Mouse (Mus musculus) liver, embryonic 15.5 days (tissue): ENCODE data around the gene Sema3d. TPM values are rescaled to one million over a fixed set of nuclear protein-coding genes. Genes with fewer than 3 reads are reported as not detected.

Experiments
- ATAC-seq: fragments of 200-750 bp; cut with Nextera tagmentation; 2 replicates; pipeline ENCODE4 v1.8.0; 2017; ENCODE audit warnings: moderate number of reproducible peaks, mild to moderate bottlenecking, moderate library complexity; ENCODE audit not compliant: insufficient read depth
- H3K27ac ChIP-seq: fragments of 300-500 bp; sonication (generic); replicated peaks from 2 replicates; pipeline ENCODE4 v1.5.1; 2015; ENCODE audit warnings: mild to moderate bottlenecking, inconsistent platforms
- H3K27me3 ChIP-seq: fragments of 300-500 bp; sonication (generic); 2 replicates; pipeline ENCODE4 v1.6.1; 2015; ENCODE audit warnings: mild to moderate bottlenecking, inconsistent platforms
- H3K36me3 ChIP-seq: fragments of 300-500 bp; sonication (generic); replicated peaks from 2 replicates; pipeline ENCODE4 v1.6.1; 2015; ENCODE audit warnings: moderate library complexity, mild to moderate bottlenecking, inconsistent platforms
- H3K4me1 ChIP-seq: fragments of 300-500 bp; sonication (generic); replicated peaks from 2 replicates; pipeline ENCODE4 v1.6.1; 2015; ENCODE audit warnings: inconsistent platforms
- H3K4me2 ChIP-seq: fragments of 300-500 bp; sonication (generic); 2 replicates; pipeline ENCODE4 v1.6.1; 2015; ENCODE audit warnings: moderate library complexity, mild to moderate bottlenecking, inconsistent platforms
- H3K4me3 ChIP-seq: fragments of 300-500 bp; sonication (generic); replicated peaks from 2 replicates; pipeline ENCODE4 v1.5.1; 2015; ENCODE audit warnings: mild to moderate bottlenecking, inconsistent platforms
- H3K9ac ChIP-seq: fragments of 300-500 bp; sonication (generic); 2 replicates; pipeline ENCODE4 v1.6.1; 2015; ENCODE audit warnings: moderate library complexity, mild to moderate bottlenecking, inconsistent platforms
- H3K9me3 ChIP-seq: fragments of 300-500 bp; sonication (generic); replicated peaks from 2 replicates; pipeline ENCODE4 v1.6.1; 2016; ENCODE audit warnings: inconsistent platforms
- WGBS: fragments of 180-500 bp; shearing (Covaris S2); methylation state at CpG from one replicate; pipeline ENCODE4 v1.1.7; 2015; ENCODE audit warnings: mixed read lengths; ENCODE audit not compliant: insufficient replicate concordance; 5-methylcytosine and 5-hydroxymethylcytosine counted together
- polyA plus RNA-seq: library from polyadenylated mRNA; unstranded; fragments of >200 nt; fragmentation: Nextera tagmentation; extraction: Ambion mirVana; gene quantifications from 2 replicates; pipeline ENCODE4 v1.2.1, GENCODE M21; 2015

The Sema3d gene
- 1.1 and 1.6 TPM in 2 replicates for polyA plus RNA-seq

DNA sequence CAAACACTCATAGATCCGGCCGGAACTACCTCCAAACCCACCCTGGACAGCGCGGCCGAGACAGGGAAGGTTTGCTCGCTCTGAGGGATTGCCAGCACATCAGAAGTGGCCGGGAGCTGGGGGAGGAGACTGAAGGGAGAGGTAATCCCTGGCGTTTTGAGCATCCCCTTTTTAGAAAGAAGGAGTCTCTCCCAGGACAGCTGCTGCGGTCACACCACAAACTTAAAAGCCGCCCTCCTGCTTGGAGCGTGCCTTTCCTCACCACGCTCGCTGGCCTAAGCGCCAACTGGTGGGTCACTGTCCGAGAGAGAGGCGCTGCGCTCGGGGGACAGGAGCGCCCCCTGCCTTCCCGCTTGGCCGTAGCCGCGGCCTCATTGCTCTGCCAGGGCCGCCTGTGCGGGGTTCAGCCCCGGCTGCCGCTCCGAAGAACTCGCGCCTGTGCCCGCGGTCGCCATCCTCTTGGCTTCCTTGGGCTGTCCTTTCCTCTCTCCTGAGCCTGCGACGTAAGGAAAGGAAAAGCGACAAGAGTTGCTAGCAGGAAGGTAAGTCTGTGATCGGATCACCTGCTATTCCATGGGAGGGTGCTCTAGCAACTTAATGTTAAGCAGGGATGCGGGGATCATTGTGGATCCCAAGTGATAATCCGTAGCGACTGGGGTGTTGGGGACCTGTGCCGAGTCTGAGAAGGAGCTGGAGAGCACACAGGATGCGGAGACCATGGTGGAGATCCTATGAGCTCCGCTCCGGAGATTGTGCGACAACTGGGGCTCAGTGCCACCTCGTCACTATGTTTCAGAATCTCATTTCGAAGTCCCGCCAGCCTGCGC lies at the start of gene Sema3d:
TSS of gene Sema3d (plus strand) at position 253 of the 827 bp plus-strand sequence.
- Histone ChIP-seq H3K27me3 (peaks cover 26% of the 10 kb centered on the region), H3K4me2 (peak within 1 kb of the TSS; percentile 55), H3K9ac (no peak within 1 kb of the TSS), H3K4me3 (peak within 1 kb of the TSS; percentile 33), H3K36me3 (no peaks in the 10 kb centered on the region), H3K9me3 (no peaks in the 10 kb centered on the region), H3K27ac (no peak within 1 kb of the TSS), H3K4me1 (no peaks in the 10 kb centered on the region)
- 0 out of 2 replicates have a peak, but pooled peaks have one; percentile 47 for ATAC-seq
- WGBS, result 1% methylated on average over 49 of the region's 49 CpGs

DNA sequence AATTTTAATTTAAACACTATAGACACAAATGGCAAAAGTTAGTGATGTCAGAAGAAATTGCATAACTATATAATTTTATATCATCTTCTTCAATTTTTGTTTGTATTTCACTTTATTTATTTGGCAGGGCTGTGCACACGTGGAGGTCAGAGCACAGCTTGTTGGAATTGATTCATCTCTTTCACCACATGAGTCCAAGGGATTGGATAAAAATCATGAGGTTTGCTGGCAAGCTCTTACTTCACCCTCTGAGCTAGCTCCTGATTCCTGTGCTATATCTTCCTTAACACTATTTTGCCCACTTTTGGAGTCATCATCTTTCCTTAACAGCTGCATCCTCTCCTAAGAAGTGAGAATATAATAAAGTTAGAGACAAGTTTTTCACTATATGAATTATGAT lies 5.9 kb upstream of the Sema3d start:
- no peaks in the 10 kb centered on the region for H3K4me1 ChIP-seq
- H3K36me3 ChIP-seq, result no peaks in the 10 kb centered on the region
- H3K27ac ChIP-seq, result no peak overlapping the region
- H3K27me3 ChIP-seq, result no peaks in the 10 kb centered on the region
- no peak for ATAC-seq
- H3K9ac ChIP-seq, result no peak overlapping the region
- 27% methylated on average over 1 of the region's 1 CpGs for WGBS
- H3K4me2 ChIP-seq, result no peak overlapping the region
- H3K9me3 ChIP-seq, result no peaks in the 10 kb centered on the region
- H3K4me3 ChIP-seq, result no peak overlapping the region

DNA sequence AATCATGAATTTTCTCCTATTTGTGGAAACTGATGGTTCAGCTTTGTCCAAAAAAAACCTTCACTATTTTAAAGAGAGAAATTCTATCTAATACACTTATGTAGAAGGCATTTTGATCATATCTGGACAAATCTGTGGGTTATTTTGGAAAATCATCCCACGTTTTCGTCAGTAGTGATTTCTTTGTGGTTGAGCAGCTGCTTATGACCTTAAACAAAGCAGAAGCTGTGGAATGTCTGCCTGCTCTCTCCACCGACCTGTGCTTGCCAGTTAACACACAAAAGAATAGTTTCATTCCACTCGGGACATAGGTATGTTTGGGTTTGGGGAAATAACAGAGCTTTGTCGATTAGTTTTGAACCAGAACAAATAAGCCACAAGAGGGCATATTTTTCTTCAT lies 4.3 kb upstream of the Sema3d start:
- no peak overlapping the region for H3K4me2 ChIP-seq
- ATAC-seq, result no peak
- no peak overlapping the region for H3K9ac ChIP-seq
- H3K27me3 ChIP-seq, result peaks cover 13% of the 10 kb centered on the region
- H3K9me3 ChIP-seq, result no peaks in the 10 kb centered on the region
- H3K4me1 ChIP-seq, result no peaks in the 10 kb centered on the region
- no peak overlapping the region for H3K27ac ChIP-seq
- H3K36me3 ChIP-seq, result no peaks in the 10 kb centered on the region
- no peak overlapping the region for H3K4me3 ChIP-seq
- 27% methylated on average over 5 of the region's 5 CpGs for WGBS

DNA sequence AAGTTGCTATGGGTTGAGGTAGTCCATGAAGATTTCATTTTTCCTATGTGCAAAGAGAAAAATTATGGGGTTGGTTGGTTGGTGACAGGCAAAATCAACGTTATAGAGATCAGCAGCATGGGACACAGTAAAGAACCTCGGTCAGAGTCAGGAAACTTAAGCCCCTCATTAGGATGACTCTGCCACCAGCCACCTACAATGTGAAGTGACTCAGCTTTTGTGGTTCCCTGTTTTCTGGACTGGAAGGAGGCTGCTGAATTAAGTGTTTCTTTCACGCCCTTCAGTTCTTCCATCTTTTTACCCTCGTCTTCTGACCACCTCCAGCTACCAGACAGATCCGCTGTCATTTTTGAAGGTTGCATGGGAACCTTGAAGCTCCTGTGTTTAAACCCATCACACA lies 1.2 kb upstream of the Sema3d start:
- Histone ChIP-seq H3K9me3 (no peaks in the 10 kb centered on the region), H3K4me2 (no peak overlapping the region), H3K4me3 (no peak overlapping the region), H3K4me1 (no peaks in the 10 kb centered on the region), H3K9ac (no peak overlapping the region), H3K27me3 (peaks cover 26% of the 10 kb centered on the region), H3K36me3 (no peaks in the 10 kb centered on the region), H3K27ac (no peak overlapping the region)
- WGBS, result 30% methylated on average over 5 of the region's 5 CpGs
- ATAC-seq, result no peak

DNA sequence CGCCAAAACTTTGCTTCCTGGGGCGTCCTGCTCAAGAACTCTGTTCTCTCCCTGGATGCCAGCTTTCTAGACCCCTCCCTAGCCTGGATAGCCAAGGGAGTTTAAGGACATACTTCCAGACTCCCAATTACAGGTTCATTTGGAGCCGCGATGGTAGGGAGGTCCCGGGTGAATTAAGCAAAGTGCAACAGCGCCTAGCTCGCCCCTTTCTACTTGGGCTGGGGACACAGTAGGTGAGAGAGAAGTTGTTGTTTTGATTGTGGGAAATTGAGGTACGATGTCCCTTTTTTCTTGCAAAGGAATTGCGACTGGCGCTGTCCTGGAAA lies 738 bp downstream of the Sema3d start:
- peak overlapping the region; percentile 33 for H3K4me3 ChIP-seq
- no peaks in the 10 kb centered on the region for H3K36me3 ChIP-seq
- H3K27me3 ChIP-seq, result peaks cover 26% of the 10 kb centered on the region
- 2% methylated on average over 10 of the region's 10 CpGs for WGBS
- no peak for ATAC-seq
- H3K27ac ChIP-seq, result no peak overlapping the region
- H3K4me2 ChIP-seq, result peak overlapping the region; percentile 55
- H3K4me1 ChIP-seq, result no peaks in the 10 kb centered on the region
- H3K9ac ChIP-seq, result no peak overlapping the region
- no peaks in the 10 kb centered on the region for H3K9me3 ChIP-seq

DNA sequence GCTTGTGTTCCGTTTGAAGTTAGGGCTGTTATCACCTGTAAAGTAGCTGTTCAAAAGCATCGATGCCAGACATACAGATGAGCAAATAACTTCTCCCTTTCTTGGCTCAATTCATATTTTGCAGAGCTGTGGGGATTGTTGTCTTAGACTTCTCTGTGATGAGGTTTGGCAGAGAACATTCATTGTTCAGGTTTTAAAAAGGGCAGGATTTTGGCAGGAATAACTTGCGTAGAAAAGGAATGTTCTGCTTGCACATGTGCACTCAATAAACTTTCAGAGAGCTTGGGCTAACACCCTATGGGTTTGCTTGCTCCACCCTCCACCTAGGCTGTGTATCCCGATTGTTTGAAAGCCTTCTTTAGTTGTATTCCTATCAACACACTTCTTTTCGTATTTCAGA lies 9.5 kb downstream of the Sema3d start:
- H3K4me3 ChIP-seq, result no peak overlapping the region
- no peak overlapping the region for H3K9ac ChIP-seq
- no peak overlapping the region for H3K4me2 ChIP-seq
- no peak for ATAC-seq
- WGBS, result 64% methylated on average over 5 of the region's 5 CpGs
- no peaks in the 10 kb centered on the region for H3K27me3 ChIP-seq
- H3K36me3 ChIP-seq, result no peaks in the 10 kb centered on the region
- no peaks in the 10 kb centered on the region for H3K9me3 ChIP-seq
- no peaks in the 10 kb centered on the region for H3K4me1 ChIP-seq
- H3K27ac ChIP-seq, result no peak overlapping the region

DNA sequence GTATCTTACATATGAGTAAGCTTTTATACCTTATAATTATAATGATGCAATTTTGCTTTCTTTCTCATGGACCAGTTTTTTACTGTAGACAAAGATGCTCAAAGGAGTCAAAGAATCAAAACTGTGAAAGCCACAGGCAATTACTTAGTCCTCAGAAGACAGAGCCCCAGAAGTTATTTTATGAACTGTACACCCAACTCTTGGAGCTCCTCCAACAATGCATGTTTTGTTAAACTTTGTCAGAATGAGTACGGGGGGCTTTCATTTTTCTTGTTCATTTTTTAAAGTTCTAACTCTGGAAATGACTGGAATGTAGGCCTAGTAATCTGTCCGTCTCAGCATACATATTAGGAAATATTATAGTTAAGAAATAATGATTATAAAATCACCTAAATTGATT lies 16.1 kb downstream of the Sema3d start:
- Histone ChIP-seq H3K9me3 (no peaks in the 10 kb centered on the region), H3K9ac (no peak overlapping the region), H3K27ac (no peak overlapping the region), H3K27me3 (no peaks in the 10 kb centered on the region), H3K4me3 (no peak overlapping the region), H3K4me1 (no peaks in the 10 kb centered on the region), H3K4me2 (no peak overlapping the region), H3K36me3 (no peaks in the 10 kb centered on the region)
- no peak for ATAC-seq
- WGBS, result 53% methylated on average over 2 of the region's 2 CpGs

DNA sequence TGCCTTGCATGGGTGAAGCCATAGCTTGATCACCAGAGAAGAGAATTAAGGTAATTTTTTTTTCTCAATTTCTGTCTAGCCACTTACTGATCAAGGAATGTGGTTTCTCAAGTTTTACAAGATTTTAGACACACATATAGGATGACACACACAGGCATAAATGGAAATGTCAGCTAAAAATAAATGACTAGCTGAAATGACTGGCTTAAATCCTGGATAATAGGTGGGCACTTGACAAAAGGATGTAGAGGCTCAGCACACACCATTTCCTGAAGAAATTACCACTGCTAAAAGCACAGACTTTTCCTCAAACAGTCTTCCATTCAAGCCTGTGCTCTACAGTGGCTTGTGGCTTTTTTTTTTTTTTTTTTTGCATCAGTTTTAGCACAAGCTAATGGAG lies 21.0 kb downstream of the Sema3d start:
- Histone ChIP-seq H3K4me1 (no peaks in the 10 kb centered on the region), H3K9me3 (no peaks in the 10 kb centered on the region), H3K4me3 (no peak overlapping the region), H3K36me3 (no peaks in the 10 kb centered on the region), H3K4me2 (no peak overlapping the region), H3K9ac (no peak overlapping the region), H3K27me3 (no peaks in the 10 kb centered on the region), H3K27ac (no peak overlapping the region)
- ATAC-seq, result no peak

DNA sequence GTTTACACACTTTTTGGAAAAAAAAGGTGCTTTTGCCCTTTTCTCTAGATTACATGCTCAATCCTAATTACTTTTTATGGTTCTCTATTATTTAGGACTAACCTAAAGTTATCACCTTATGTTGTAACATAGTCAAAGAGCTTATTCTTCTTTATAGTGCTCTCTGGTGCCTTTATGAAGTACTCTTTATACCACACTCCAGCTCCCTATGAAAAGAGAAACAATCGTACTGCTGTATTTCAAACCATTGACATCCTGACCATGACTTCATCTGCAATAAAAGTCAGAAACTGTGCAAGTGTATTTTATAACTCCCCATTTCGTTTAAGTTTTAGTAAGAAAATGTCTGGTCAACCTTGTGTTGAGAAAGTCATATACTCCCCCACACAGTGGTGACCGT lies 29.4 kb downstream of the Sema3d start:
- no peak overlapping the region for H3K4me2 ChIP-seq
- H3K9ac ChIP-seq, result no peak overlapping the region
- no peaks in the 10 kb centered on the region for H3K27me3 ChIP-seq
- no peak overlapping the region for H3K27ac ChIP-seq
- 50% methylated on average over 3 of the region's 3 CpGs for whole genome bisulfite sequencing
- no peak overlapping the region for H3K4me3 ChIP-seq
- no peak for ATAC-seq
- no peaks in the 10 kb centered on the region for H3K9me3 ChIP-seq
- no peaks in the 10 kb centered on the region for H3K4me1 ChIP-seq
- H3K36me3 ChIP-seq, result no peaks in the 10 kb centered on the region

DNA sequence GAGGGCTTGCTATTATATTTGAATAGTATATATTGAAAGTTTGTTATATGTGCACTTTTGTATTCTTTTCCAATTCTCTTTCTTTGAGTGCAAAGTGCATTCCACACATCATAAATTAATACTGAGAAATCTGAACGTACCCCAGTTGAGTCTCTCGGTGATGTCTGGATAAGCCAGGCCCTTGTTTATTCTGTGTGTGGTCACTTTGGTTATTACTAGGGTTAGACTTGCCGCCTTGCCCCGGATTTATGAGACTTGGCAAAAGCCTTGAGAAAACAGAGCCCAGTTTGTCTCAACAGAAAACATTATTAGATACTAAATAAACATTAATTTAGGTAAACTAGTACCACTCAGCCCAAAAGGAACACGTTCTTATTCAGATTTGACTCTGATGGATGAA lies 40.1 kb downstream of the Sema3d start:
- Histone ChIP-seq H3K27ac (no peak overlapping the region), H3K4me1 (no peaks in the 10 kb centered on the region), H3K9ac (no peak overlapping the region), H3K4me3 (no peak overlapping the region), H3K4me2 (no peak overlapping the region), H3K36me3 (no peaks in the 10 kb centered on the region), H3K9me3 (no peaks in the 10 kb centered on the region), H3K27me3 (no peaks in the 10 kb centered on the region)
- no peak for ATAC-seq
- 68% methylated on average over 5 of the region's 5 CpGs for WGBS

DNA sequence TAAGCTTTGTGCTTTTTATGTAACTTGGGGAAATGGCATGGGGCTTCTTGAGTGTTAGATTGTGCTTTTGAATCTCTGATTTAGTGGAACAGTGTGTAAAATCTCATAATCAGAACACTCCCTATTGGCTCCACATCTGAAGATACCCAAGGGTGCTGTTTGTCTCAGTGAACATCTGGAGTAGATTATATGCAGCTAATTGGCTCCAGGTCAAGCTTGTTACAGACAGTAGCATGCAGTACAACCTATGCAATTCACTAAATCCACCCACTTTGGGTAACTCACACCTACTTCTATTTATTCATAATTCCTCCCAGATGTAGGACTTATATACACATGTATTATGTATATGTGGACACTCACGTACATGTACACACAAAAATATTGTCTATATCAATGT lies 58.6 kb downstream of the Sema3d start:
- no peak overlapping the region for H3K27ac ChIP-seq
- WGBS, result 41% methylated on average over 1 of the region's 1 CpGs
- no peaks in the 10 kb centered on the region for H3K4me1 ChIP-seq
- H3K9me3 ChIP-seq, result no peaks in the 10 kb centered on the region
- H3K36me3 ChIP-seq, result no peaks in the 10 kb centered on the region
- no peak overlapping the region for H3K4me3 ChIP-seq
- no peak for ATAC-seq
- no peak overlapping the region for H3K9ac ChIP-seq
- no peak overlapping the region for H3K4me2 ChIP-seq
- H3K27me3 ChIP-seq, result no peaks in the 10 kb centered on the region
